Mouse (Mus musculus): ENCODE data around the gene Ccdc12. TPM values are rescaled to one million over a fixed set of nuclear protein-coding genes. Genes with fewer than 3 reads are reported as not detected.

The Ccdc12 gene
- polyA plus RNA-seq, 1 experiment: 124 TPM

DNA sequence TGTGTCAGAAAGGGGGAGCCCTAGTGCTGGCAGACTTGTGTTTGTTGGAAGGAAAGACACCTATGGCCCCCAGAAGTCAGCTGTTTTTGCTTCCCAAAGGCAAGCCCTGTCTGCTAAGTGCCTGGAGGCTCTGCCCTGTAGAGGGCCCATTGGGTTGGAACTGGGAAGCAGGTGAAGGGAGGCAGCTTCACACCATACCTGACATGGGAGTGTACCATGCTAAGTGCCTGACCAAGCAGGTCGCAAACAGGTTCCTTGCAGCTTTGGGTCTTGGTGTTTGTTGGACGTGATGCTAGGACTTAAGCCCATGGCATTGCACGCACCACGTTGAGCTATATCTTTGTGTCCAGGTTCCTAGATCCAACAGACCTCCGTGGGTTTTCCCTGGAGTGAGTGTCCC lies 40.1 kb downstream of the Ccdc12 start:
- H3K4me1 ChIP-seq (ENCODE audit: control insufficient read depth, insufficient read depth, low read length): peaks cover 6% of the 10 kb centered on the region; the same call in 1 of the 2 replicates
- TF ChIP-seq POLR2A (IDR thresholded peaks at IDR 0.05; ENCODE audit: borderline replicate concordance, extremely low read depth, low read depth, low read length): no peak
- no peak for TF ChIP-seq CTCF (IDR thresholded peaks at IDR 0.05; ENCODE audit: insufficient read depth, low read length)
- 81% methylated on average over 5 of the region's 5 CpGs for WGBS
- H3K4me3 ChIP-seq (replicated peaks; ENCODE audit: extremely low read depth, low read depth, low read length): no peak overlapping the region
- DNase-seq: no peak

- DNase-seq: no peak
- TF ChIP-seq CTCF (IDR thresholded peaks at IDR 0.05; ENCODE audit: insufficient read depth, low read length): no peak
- TF ChIP-seq POLR2A (IDR thresholded peaks at IDR 0.05; ENCODE audit: borderline replicate concordance, extremely low read depth, low read depth, low read length): no peak
- no peak overlapping the region for H3K4me3 ChIP-seq (replicated peaks; ENCODE audit: extremely low read depth, low read depth, low read length)
- peaks cover 6% of the 10 kb centered on the region; the same call in 1 of the 2 replicates for H3K4me1 ChIP-seq (ENCODE audit: control insufficient read depth, insufficient read depth, low read length)
- 51% methylated on average over 3 of the region's 3 CpGs for WGBS
Observed at GRCm38 (mm10) chr9:110697465-110697864, 41.2 kb downstream of the Ccdc12 start.

DNA sequence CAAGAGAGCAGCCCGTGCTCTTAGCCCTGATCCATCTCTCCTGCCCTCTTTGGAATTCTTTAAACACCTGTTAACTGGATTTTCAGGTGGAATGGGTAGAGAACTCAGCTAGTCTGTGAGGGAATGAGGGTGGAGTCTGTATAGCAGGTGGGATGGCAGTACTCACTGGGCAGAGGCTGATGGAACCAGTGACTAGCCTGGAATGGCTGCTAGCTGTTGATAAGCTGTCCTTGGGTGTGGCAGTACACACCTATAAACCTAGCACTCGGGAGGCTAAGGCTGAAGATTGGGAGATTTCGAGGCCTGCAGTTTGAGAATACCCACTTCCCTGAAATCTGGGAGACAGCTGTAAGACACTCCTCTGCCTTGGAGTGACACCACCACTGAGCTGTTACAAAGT lies 43.3 kb downstream of the Ccdc12 start:
- Histone ChIP-seq H3K4me1 (ENCODE audit: control insufficient read depth, insufficient read depth, low read length) (peaks cover 6% of the 10 kb centered on the region; the same call in 1 of the 2 replicates), H3K4me3 (replicated peaks; ENCODE audit: extremely low read depth, low read depth, low read length) (no peak overlapping the region)
- TF ChIP-seq CTCF (IDR thresholded peaks at IDR 0.05; ENCODE audit: insufficient read depth, low read length): no peak
- no peak for TF ChIP-seq POLR2A (IDR thresholded peaks at IDR 0.05; ENCODE audit: borderline replicate concordance, extremely low read depth, low read depth, low read length)
- no peak for DNase-seq
- WGBS: 75% methylated on average over 3 of the region's 3 CpGs

DNA sequence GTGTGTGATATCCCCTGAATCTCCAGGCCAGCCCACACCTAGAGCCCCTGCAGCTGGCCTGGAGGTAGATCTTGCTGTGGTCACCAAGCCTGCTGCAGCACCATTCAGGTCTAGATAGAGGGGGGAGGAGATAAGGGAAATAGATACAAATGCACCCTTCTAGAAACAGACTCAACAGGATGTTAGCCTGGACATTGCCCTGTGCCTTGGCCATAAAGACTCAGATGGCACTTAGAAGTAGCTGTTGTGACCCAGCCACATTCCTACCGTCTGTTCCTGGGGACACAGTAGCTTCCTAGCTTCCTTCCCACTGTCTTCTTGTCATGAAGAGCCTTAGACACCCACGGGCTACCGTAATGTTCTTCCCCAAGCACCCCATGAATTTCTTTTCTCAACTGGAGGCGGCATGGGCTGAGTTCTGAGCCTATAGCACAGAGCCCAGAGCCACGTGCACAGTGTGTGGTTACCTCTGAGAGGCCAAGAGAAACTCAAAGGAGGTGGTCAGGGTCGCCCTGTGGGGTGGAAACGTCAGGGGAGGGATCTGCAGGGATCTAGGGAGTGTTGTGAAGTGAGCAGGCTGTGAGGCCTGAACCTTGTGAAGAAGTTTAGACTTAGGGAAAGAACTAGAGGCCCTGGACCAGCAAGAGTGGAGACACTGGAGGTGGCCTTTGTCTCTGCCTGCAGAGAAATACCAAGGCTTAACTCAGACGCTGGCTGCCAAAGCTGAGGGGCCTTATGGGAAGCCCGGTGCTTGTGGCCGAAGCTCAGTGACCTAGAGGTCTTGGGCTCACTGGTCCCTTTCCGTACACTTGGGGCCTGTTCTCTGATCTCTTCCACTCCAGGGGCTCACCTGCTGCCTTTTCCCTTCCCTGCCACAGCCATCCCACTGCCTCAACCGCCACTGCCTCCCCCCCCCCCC lies 45.1 kb downstream of the Ccdc12 start:
- no peak for DNase-seq
- peaks cover 6% of the 10 kb centered on the region; the same call in 1 of the 2 replicates for H3K4me1 ChIP-seq (ENCODE audit: control insufficient read depth, insufficient read depth, low read length)
- no peak overlapping the region for H3K4me3 ChIP-seq (replicated peaks; ENCODE audit: extremely low read depth, low read depth, low read length)
- WGBS: 78% methylated on average over 12 of the region's 12 CpGs
- TF ChIP-seq POLR2A (IDR thresholded peaks at IDR 0.05; ENCODE audit: borderline replicate concordance, extremely low read depth, low read depth, low read length): no peak
- no peak for TF ChIP-seq CTCF (IDR thresholded peaks at IDR 0.05; ENCODE audit: insufficient read depth, low read length)

DNA sequence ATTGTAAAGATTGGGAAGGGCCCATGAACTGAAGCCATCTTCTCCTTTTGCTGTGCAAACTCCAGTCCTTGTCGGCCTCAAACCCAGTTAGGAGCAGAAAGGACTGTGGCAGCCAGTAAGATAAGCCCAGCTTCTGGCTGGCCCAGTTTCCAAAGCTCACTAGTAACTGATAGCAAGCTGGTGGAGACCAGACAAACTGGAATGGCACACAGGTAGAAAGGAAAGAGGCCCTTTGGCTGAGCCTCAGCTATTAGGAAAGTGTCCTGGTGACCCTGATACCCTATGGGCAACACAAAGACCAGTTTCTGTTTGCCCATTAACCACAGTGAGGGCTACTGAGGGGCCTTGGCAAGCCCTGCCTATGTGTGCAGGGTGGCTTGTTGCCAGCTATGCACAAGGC lies 46.5 kb downstream of the Ccdc12 start:
- H3K4me1 ChIP-seq (ENCODE audit: control insufficient read depth, insufficient read depth, low read length): no peaks in the 10 kb centered on the region

DNA sequence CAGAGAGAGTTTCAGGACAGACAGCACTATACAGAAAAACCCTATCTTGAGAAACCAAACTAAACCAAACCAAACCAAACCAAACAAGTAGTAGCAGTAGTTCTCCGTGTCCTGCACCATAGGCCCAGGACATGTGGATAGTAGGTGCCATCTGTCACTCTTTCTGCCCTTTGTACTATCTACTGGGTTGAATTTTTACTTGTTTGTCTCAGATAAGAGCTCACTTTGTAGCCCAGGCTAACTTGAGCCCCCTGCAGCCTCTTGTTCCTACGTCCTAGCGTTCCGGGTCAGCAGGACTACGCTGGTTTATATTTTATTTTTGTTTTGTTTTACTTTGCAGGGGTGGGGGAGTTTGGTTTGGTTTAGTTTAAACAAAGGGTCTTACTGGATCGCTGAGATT lies 47.6 kb downstream of the Ccdc12 start:
- DNase-seq: no peak
- WGBS: 91% methylated on average over 6 of the region's 6 CpGs
- Histone ChIP-seq H3K4me1 (ENCODE audit: control insufficient read depth, insufficient read depth, low read length) (no peaks in the 10 kb centered on the region), H3K4me3 (replicated peaks; ENCODE audit: extremely low read depth, low read depth, low read length) (no peak overlapping the region)
- no peak for TF ChIP-seq POLR2A (IDR thresholded peaks at IDR 0.05; ENCODE audit: borderline replicate concordance, extremely low read depth, low read depth, low read length)

More for the DNA sequence above, 46.5 kb downstream of the Ccdc12 start:
- no peak overlapping the region for H3K4me3 ChIP-seq (replicated peaks; ENCODE audit: extremely low read depth, low read depth, low read length)
- TF ChIP-seq CTCF (IDR thresholded peaks at IDR 0.05; ENCODE audit: insufficient read depth, low read length) (no peak), POLR2A (IDR thresholded peaks at IDR 0.05; ENCODE audit: borderline replicate concordance, extremely low read depth, low read depth, low read length) (no peak)
- DNase-seq: no peak
- WGBS: 55% methylated on average over 1 of the region's 1 CpGs

DNA sequence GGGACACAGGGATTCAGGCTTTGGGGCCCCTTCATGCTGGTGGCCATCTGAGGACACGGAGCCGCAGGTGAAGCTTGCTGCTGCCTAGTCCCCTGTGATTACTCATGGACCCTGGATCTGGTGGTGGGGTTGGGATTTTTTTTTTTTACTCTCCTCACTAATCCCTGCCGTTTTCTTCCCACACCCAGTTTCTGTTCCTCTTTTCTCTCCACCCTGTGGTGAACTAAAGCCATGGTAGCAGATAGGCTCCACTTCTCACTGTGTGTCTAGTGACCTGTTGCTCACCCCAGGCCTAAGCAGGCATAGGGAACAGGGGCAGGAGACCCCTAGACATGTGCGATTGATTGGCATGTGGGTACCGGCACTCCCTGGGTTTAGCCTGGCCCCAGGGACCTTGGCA lies 50.5 kb downstream of the Ccdc12 start:
- 81% methylated on average over 5 of the region's 5 CpGs for WGBS
- DNase-seq: no peak
- no peak for TF ChIP-seq POLR2A (IDR thresholded peaks at IDR 0.05; ENCODE audit: borderline replicate concordance, extremely low read depth, low read depth, low read length)
- no peak for TF ChIP-seq CTCF (IDR thresholded peaks at IDR 0.05; ENCODE audit: insufficient read depth, low read length)
- H3K4me3 ChIP-seq (replicated peaks; ENCODE audit: extremely low read depth, low read depth, low read length): no peak overlapping the region
- H3K4me1 ChIP-seq (ENCODE audit: control insufficient read depth, insufficient read depth, low read length): peaks cover 4% of the 10 kb centered on the region

- Histone ChIP-seq H3K4me3 (replicated peaks; ENCODE audit: extremely low read depth, low read depth, low read length) (peak overlapping the region; percentile 59), H3K4me1 (ENCODE audit: control insufficient read depth, insufficient read depth, low read length) (peaks cover 4% of the 10 kb centered on the region)
- DNase-seq: peak; percentile 71
- 16% methylated on average over 5 of the region's 5 CpGs for WGBS
- TF ChIP-seq CTCF (IDR thresholded peaks at IDR 0.05; ENCODE audit: insufficient read depth, low read length): peak; percentile 73
- TF ChIP-seq POLR2A (IDR thresholded peaks at IDR 0.05; ENCODE audit: borderline replicate concordance, extremely low read depth, low read depth, low read length): 0 out of 2 replicates have a peak, but pooled peaks have one; percentile 12
Observed at GRCm38 (mm10) chr9:110709640-110710258, 53.4 kb downstream of the Ccdc12 start.

- 100% methylated on average over 1 of the region's 1 CpGs for WGBS
- TF ChIP-seq CTCF (IDR thresholded peaks at IDR 0.05; ENCODE audit: insufficient read depth, low read length) (no peak), POLR2A (IDR thresholded peaks at IDR 0.05; ENCODE audit: borderline replicate concordance, extremely low read depth, low read depth, low read length) (no peak)
- DNase-seq: no peak
- Histone ChIP-seq H3K4me3 (replicated peaks; ENCODE audit: extremely low read depth, low read depth, low read length) (no peak overlapping the region), H3K4me1 (ENCODE audit: control insufficient read depth, insufficient read depth, low read length) (peaks cover 4% of the 10 kb centered on the region)
Observed at GRCm38 (mm10) chr9:110711532-110711931, 55.2 kb downstream of the Ccdc12 start.

All from lung, adult 2 months (tissue).